Mouse (Mus musculus) gastrocnemius, adult 18-20 months (tissue): ENCODE results near the gene Sec22a. TPM values are rescaled to one million over a fixed set of nuclear protein-coding genes. Genes with fewer than 3 reads are reported as not detected.

Experiments used
- DNase-seq: peaks from one replicate; pipeline ENCODE4 v3.0.0; 2021; ENCODE audit warnings: low spot score
- total RNA-seq, 2 experiments: library from RNA; stranded (reverse); gene quantifications; 2 replicates each; pipeline ENCODE4 v1.2.3; 2021

Gene Sec22a
- total RNA-seq, 2 experiments from 2014 or later: 4.1 to 5.4 TPM

DNA sequence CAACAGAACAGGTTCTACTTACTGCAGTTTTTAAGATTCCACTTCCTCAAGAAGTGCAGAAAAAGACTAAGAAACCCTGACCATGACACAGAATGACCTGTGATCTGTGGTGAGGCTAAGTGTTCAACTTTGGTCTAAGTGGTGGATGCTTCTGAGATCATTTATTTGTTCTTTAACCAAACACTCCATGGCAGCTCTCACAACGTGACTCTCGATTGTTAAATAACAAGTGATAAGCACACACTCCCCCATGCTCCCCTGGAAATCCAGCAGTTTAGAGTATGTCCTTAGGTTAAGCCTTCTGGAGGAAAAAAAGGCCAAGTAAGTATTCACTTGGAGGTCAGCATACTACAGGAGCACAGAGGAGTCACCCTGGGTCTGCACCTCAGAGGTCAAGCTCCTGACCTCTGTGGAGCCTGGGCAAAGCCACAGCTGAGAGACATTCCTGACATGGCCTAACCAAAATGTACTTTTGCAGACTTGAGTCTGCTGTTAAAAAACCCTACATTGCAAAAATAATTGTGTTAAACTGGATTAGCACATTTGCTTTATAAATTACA, 53.1 kb downstream of the Sec22a start:
- DNase-seq: no peak

DNA sequence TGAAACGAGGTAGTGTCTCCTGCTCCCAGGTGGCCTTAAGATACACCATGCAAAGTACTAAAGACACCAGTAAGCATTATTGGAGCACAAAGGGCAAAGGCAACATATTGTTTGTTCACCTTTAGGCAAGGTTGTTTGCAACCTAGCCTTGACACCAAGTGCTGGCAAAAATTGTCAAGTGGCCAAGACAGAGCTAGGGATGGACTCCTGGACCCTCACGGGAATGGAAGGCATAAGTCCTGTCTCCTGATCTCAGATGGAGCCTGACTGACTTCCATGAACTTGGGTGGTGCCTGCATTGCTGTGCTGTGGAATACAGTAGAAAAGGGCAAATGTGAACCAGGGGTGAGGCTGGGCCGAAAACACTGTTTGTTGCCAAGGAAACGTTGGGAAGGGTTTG, 54.1 kb downstream of the Sec22a start:
- no peak for DNase-seq

GRCm38 (mm10) chr16:35308486-35309143, 55.1 kb downstream of the Sec22a start:
- no peak for DNase-seq

DNA sequence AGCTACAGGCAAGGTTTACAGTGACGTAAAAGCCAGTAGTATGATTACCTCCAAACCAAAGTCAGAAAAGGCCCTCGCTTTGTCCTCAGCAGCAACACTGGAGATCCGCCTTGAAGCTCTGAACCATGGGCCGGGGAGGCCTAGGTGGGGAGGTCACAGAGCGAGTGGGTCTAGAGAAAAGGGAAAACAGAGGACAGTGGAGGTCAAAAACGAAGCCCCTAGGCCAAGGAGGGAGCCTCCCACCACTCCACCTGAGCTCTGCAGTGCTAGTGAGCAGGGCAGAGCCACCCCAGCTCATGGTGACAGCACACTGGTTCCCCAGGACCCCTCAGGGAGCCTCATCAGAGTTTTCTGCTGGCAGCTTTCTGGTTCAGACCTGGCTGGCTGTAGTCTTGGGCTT, 55.7 kb downstream of the Sec22a start:
- no peak for DNase-seq

- no peak for DNase-seq
Measured at GRCm38 (mm10) chr16:35307331-35307730, 56.4 kb downstream of the Sec22a start.

GRCm38 (mm10) chr16:35306631-35307030, 57.1 kb downstream of the Sec22a start:
- DNase-seq: no peak

DNA sequence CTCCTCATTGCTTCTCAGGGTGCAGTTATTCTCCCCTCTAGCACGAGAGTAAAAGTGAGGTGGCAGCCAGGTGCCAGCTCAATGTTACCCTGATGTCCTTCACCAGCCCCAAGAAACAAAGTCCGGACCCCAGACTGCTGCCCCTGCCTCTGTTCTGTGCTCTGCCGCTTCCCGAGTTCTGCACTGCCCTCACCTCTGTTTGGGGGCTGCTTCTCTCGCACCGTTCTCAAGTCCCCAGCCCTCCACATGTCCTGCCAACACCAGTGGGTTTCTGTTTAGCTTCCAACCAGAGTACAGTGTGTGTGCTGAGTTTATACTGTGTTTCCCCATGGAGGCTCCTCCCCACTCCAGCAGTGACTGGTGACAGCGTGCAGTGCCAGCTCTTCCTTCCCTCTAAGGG, 58.5 kb downstream of the Sec22a start:
- DNase-seq: no peak

GRCm38 (mm10) chr16:35304416-35304815, 59.3 kb downstream of the Sec22a start:
- DNase-seq: no peak

- no peak for DNase-seq
Measured at GRCm38 (mm10) chr16:35303721-35304120, 60.0 kb downstream of the Sec22a start.

DNA sequence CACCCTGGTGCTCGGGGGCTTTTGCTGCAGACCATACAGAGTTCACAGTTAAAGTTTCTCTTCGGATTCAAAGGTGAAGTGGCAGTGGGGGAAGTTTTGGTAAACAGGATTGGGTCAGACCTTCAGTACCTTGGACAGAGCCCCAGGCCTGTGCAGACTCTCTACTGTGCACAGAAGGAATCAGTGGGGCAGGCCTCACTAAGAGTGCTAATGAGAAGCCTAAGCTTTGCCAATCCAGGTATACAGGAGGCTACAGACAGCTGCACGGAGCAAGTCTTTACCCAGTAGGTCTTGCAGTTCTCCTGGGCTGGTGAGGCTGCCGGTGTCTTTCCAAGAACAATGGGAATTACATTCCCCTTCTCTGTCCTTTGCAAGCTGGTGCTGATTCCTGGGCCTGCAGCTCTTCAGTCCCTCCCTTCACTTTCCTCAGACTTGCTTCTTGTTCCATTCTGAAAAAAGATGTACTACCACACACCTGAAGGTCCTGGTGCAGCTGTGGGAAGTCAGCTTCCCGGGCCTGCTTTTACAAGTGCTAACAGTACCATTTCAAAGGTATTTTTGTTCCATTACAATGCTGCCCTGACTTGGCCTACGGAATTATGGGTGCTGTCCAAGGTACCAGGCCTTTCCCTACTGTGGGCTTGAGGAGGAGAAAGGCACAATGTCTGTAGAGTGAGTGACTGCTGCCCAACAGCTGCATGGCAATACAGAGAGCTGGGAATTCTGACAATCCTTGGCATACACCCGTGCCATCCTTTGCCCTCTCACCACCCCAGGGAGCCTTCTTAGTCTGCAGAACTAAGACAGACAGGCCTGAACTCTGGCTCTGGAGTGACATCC, 61.1 kb downstream of the Sec22a start:
- no peak for DNase-seq

DNA sequence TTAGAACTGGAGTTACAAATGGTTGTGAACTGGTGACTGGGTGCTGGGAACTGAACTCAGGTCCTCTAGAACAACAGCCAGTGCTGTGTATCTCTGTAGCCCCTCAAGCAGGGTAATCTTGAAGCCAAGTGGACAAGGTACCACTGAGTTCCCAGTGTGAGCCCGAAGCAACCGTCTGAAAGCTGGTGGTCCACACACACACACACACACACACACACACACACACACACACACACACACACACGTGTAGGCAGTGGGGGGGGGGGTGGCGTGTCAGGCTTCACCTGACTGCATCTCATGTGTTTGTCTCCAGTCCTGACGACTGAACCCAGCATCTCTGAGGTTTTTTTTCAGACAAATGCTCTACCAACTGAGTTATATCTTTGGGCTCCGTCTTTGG, 63.6 kb downstream of the Sec22a start:
- no peak for DNase-seq

GRCm38 (mm10) chr16:35297786-35298185, 65.9 kb downstream of the Sec22a start:
- DNase-seq: peak; percentile 18

GRCm38 (mm10) chr16:35287244-35287643, 76.5 kb downstream of the Sec22a start:
- DNase-seq: no peak

DNA sequence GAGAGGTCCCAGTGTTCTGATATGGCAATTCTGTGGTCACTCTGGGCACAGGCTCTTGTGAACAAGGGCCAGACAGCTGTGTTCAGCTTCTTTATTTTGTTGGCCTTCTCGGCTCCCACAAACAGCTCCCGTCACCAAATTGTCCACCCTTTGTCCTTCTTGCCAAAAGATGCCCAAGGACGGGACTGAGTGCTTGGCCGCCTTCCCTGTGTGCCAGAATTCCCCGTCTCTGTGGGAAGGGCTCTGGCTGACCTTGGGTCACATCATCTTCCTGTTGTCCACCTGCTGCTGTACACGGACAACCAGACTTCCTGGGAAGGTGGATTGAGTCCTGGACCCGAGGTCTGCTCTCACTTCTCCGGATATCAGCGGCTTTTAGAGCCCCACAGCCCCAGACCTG, 77.9 kb downstream of the Sec22a start:
- no peak for DNase-seq

DNA sequence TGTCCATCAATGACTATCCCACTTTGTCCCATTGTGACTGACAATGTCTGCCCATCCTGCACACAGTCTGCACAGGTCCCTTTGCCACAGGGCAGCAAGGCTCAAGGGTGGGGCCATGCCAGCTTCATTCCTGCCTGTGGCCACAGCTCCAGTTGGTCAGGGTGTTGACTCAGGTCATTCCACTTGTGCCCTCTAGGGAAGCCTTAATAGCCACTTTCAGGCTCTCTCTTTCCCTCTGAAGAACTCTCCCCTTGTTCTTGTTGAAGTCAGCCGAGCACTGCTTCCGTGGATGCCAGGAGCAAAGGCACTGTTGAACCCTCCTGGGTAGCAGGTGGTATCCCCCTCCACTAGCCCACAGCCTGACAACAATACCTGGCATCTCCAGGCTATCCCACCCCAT, 81.3 kb downstream of the Sec22a start:
- no peak for DNase-seq

DNA sequence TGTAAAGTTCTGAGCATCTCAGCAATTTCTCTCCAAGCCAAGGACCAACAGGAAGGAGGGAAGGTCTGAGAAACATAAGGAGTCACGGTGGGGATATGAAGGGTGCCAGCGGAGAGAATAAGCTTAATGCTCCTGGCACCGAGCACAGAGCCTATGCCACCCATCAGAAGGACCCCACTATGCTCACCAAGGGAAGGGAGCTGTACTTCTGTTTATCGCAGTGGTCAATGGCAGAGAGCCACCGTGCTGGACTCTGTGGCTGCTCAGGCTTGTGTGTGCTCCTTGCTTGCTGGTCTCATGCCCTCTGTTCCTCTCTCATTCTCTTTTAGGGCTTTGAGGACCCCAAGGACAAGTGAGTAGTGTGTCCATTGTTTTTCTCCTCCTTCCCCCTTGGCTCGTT, 85.6 kb downstream of the Sec22a start:
- no peak for DNase-seq

DNA sequence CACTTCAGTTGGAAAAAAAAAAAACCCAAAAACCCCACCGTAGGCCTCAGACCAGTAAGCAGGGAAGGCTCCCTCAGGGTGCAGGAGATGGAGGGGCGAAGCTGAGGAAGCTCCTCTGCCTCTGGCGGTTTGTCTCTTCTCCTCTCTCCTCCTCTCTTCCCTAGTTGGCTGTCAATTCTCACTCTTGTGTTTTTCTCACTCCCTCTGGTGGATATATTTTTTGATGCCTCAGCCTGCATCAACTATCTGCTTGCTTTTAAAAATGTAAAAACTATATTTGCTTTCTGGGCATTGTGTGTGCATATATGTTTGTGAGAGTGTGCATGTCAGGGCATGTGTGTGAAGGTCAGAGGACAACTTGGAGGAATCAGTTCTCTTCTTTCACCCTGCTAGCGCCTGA, 91.3 kb downstream of the Sec22a start:
- DNase-seq: no peak

GRCm38 (mm10) chr16:35271572-35271971, 92.1 kb downstream of the Sec22a start:
- no peak for DNase-seq

DNA sequence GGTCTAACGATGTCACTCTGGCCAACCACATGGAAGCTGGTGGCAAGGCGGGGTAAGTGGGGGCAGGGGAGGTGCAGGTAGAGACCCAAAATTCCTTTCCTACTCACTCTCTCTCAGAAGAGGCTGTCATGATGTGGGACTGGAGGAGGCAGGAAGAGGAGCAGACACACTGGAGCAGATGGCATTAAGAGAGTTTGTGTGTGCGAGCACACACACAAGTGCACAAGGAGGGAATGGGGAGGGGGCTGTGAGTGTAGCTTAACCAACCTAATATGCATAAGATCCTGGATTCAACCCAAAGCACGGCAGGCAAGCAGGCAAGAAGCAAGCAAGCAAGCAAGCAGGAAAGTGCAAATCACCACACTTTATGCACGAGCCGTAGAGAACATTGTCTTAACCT, 92.8 kb downstream of the Sec22a start:
- DNase-seq: no peak

- DNase-seq: peak; percentile 80
Measured at GRCm38 (mm10) chr16:35270353-35270934, 93.3 kb downstream of the Sec22a start.
